Mouse (Mus musculus) limb, embryonic 10.5 days (tissue): ENCODE data around the gene Gm10837. TPM values are rescaled to one million over a fixed set of nuclear protein-coding genes. Genes with fewer than 3 reads are reported as not detected.

ENCODE experiments used
- DNase-seq: peaks from one replicate; pipeline ENCODE4 v3.0.0-alpha.2; 2017; ENCODE audit warnings: low spot score
- H3K27ac ChIP-seq: fragments of 300-500 bp; sonication (generic); 2 replicates; pipeline ENCODE4 v1.5.1; 2016; ENCODE audit warnings: mild to moderate bottlenecking
- H3K27me3 ChIP-seq: fragments of 300-500 bp; sonication (generic); 2 replicates; pipeline ENCODE4 v1.6.1; 2016; ENCODE audit warnings: low read depth, mild to moderate bottlenecking; ENCODE audit not compliant: poor library complexity, severe bottlenecking
- H3K36me3 ChIP-seq: fragments of 300-500 bp; sonication (generic); 2 replicates; pipeline ENCODE4 v1.6.1; 2016; ENCODE audit warnings: mild to moderate bottlenecking, moderate library complexity
- H3K4me1 ChIP-seq: fragments of 300-500 bp; sonication (generic); 2 replicates; pipeline ENCODE4 v1.6.1; 2016
- H3K4me3 ChIP-seq: fragments of 300-500 bp; sonication (generic); 2 replicates; pipeline ENCODE4 v1.5.1; 2016; ENCODE audit warnings: mild to moderate bottlenecking, moderate library complexity
- H3K9me3 ChIP-seq: fragments of 300-500 bp; sonication (generic); replicated peaks from 2 replicates; pipeline ENCODE4 v1.6.1; 2016; ENCODE audit warnings: mild to moderate bottlenecking
- WGBS: fragments of 180-500 bp; shearing (Covaris S2); methylation state at CpG from one replicate; pipeline ENCODE4 v1.1.7; 2016; 5-methylcytosine and 5-hydroxymethylcytosine counted together
- polyA plus RNA-seq: library from polyadenylated mRNA; unstranded; fragments of >200 nt; fragmentation: Nextera tagmentation; extraction: Ambion mirVana; gene quantifications from 2 replicates; pipeline ENCODE4 v1.2.1, GENCODE M21; 2016

Gm10837 gene
- polyA plus RNA-seq, 1 experiment from 2014 or later: not detected

GRCm38 (mm10) chr14:122484844-122485551 is 5.4 kb upstream of the Gm10837 start:
- H3K36me3 ChIP-seq: no peaks in the 10 kb centered on the region
- no peaks in the 10 kb centered on the region for H3K9me3 ChIP-seq
- H3K4me3 ChIP-seq: peak overlapping the region; percentile 39
- WGBS: 1% methylated on average over 24 of the region's 24 CpGs
- H3K27ac ChIP-seq: peak overlapping the region; percentile 80
- DNase-seq: peak; percentile 62
- H3K4me1 ChIP-seq: peaks cover 85% of the 10 kb centered on the region
- H3K27me3 ChIP-seq: peaks cover 82% of the 10 kb centered on the region

GRCm38 (mm10) chr14:122485635-122486181 is 4.7 kb upstream of the Gm10837 start:
- peak; percentile 38 for DNase-seq
- H3K27me3 ChIP-seq: peaks cover 83% of the 10 kb centered on the region
- WGBS: under 1% methylated on average over 12 of the region's 12 CpGs
- peaks cover 87% of the 10 kb centered on the region for H3K4me1 ChIP-seq
- H3K27ac ChIP-seq: peak overlapping the region; percentile 80
- H3K36me3 ChIP-seq: no peaks in the 10 kb centered on the region
- H3K9me3 ChIP-seq: no peaks in the 10 kb centered on the region
- peak overlapping the region; percentile 39 for H3K4me3 ChIP-seq

- Histone ChIP-seq H3K9me3 (no peaks in the 10 kb centered on the region), H3K27ac (no peak overlapping the region), H3K4me1 (peaks cover 83% of the 10 kb centered on the region), H3K36me3 (no peaks in the 10 kb centered on the region), H3K4me3 (no peak overlapping the region), H3K27me3 (peaks cover 83% of the 10 kb centered on the region)
- 2% methylated on average over 1 of the region's 1 CpGs for WGBS
- no peak for DNase-seq
These were observed 3.8 kb upstream of the Gm10837 start for GRCm38 (mm10) chr14:122486611-122487010.

GRCm38 (mm10) chr14:122487366-122487765 is 3.0 kb upstream of the Gm10837 start:
- Histone ChIP-seq H3K27me3 (peaks cover 77% of the 10 kb centered on the region), H3K4me1 (peaks cover 77% of the 10 kb centered on the region), H3K4me3 (no peak overlapping the region), H3K36me3 (no peaks in the 10 kb centered on the region), H3K27ac (no peak overlapping the region), H3K9me3 (no peaks in the 10 kb centered on the region)
- under 1% methylated on average over 5 of the region's 5 CpGs for WGBS
- DNase-seq: peak; percentile 56

GRCm38 (mm10) chr14:122489041-122489440 is 1.3 kb upstream of the Gm10837 start:
- Histone ChIP-seq H3K4me1 (peaks cover 60% of the 10 kb centered on the region), H3K27me3 (peaks cover 66% of the 10 kb centered on the region), H3K27ac (peak overlapping the region; percentile 40; the same call in 1 of the 2 replicates), H3K4me3 (peak overlapping the region; percentile 30), H3K36me3 (no peaks in the 10 kb centered on the region), H3K9me3 (no peaks in the 10 kb centered on the region)
- no peak for DNase-seq
- WGBS: under 1% methylated on average over 5 of the region's 5 CpGs

GRCm38 (mm10) chr14:122489686-122490414 is 536 bp upstream of the Gm10837 start:
- H3K36me3 ChIP-seq: no peaks in the 10 kb centered on the region
- peak overlapping the region; percentile 53 for H3K4me3 ChIP-seq
- 3% methylated on average over 12 of the region's 12 CpGs for WGBS
- DNase-seq: no peak
- peak overlapping the region; percentile 82 for H3K27ac ChIP-seq
- peaks cover 52% of the 10 kb centered on the region for H3K4me1 ChIP-seq
- H3K9me3 ChIP-seq: no peaks in the 10 kb centered on the region
- H3K27me3 ChIP-seq: peaks cover 58% of the 10 kb centered on the region

GRCm38 (mm10) chr14:122491521-122491920 is 1.1 kb downstream of the Gm10837 start:
- Histone ChIP-seq H3K9me3 (no peaks in the 10 kb centered on the region), H3K36me3 (no peaks in the 10 kb centered on the region), H3K4me1 (peaks cover 35% of the 10 kb centered on the region), H3K27me3 (peaks cover 47% of the 10 kb centered on the region), H3K4me3 (no peak overlapping the region), H3K27ac (no peak overlapping the region)
- no peak for DNase-seq
- 71% methylated on average over 6 of the region's 6 CpGs for WGBS

GRCm38 (mm10) chr14:122492015-122492414 is 1.6 kb downstream of the Gm10837 start:
- Histone ChIP-seq H3K4me1 (peaks cover 32% of the 10 kb centered on the region), H3K36me3 (no peaks in the 10 kb centered on the region), H3K27me3 (peaks cover 49% of the 10 kb centered on the region), H3K27ac (no peak overlapping the region), H3K4me3 (no peak overlapping the region), H3K9me3 (no peaks in the 10 kb centered on the region)
- no peak for DNase-seq
- 76% methylated on average over 1 of the region's 1 CpGs for WGBS

- no peak for DNase-seq
- no peaks in the 10 kb centered on the region for H3K4me1 ChIP-seq
- 32% methylated on average over 2 of the region's 2 CpGs for WGBS
- H3K27ac ChIP-seq: no peak overlapping the region
- H3K4me3 ChIP-seq: no peak overlapping the region
- H3K36me3 ChIP-seq: no peaks in the 10 kb centered on the region
- H3K9me3 ChIP-seq: no peaks in the 10 kb centered on the region
- no peaks in the 10 kb centered on the region for H3K27me3 ChIP-seq
These were observed 18.7 kb downstream of the Gm10837 start for GRCm38 (mm10) chr14:122509058-122509457.

GRCm38 (mm10) chr14:122511519-122511918 is 21.1 kb downstream of the Gm10837 start:
- DNase-seq: no peak
- Histone ChIP-seq H3K27me3 (no peaks in the 10 kb centered on the region), H3K36me3 (no peaks in the 10 kb centered on the region), H3K9me3 (no peaks in the 10 kb centered on the region), H3K4me1 (no peaks in the 10 kb centered on the region), H3K27ac (no peak overlapping the region), H3K4me3 (no peak overlapping the region)
- WGBS: 72% methylated on average over 3 of the region's 3 CpGs

GRCm38 (mm10) chr14:122513511-122514036 is 23.2 kb downstream of the Gm10837 start:
- H3K27me3 ChIP-seq: no peaks in the 10 kb centered on the region
- H3K4me3 ChIP-seq: no peak overlapping the region
- no peak overlapping the region for H3K27ac ChIP-seq
- no peaks in the 10 kb centered on the region for H3K9me3 ChIP-seq
- H3K4me1 ChIP-seq: no peaks in the 10 kb centered on the region
- H3K36me3 ChIP-seq: no peaks in the 10 kb centered on the region
- 82% methylated on average over 1 of the region's 1 CpGs for WGBS
- no peak for DNase-seq

- Histone ChIP-seq H3K4me1 (peaks cover 2% of the 10 kb centered on the region; the same call in 1 of the 2 replicates), H3K36me3 (no peaks in the 10 kb centered on the region), H3K9me3 (no peaks in the 10 kb centered on the region), H3K27ac (no peak overlapping the region), H3K4me3 (no peak overlapping the region), H3K27me3 (no peaks in the 10 kb centered on the region)
- 72% methylated on average over 4 of the region's 4 CpGs for WGBS
- DNase-seq: no peak
These were observed 38.1 kb downstream of the Gm10837 start for GRCm38 (mm10) chr14:122528475-122528874.
